Mouse (Mus musculus): ENCODE measurements around the gene Cbx5. TPM values are rescaled to one million over a fixed set of nuclear protein-coding genes. Genes with fewer than 3 reads are reported as not detected.

Gene Cbx5
- polyA plus RNA-seq, 1 experiment from 2014 or later, result 206 TPM

- Histone ChIP-seq H3K36me3 (replicated peaks) (no peaks in the 10 kb centered on the region), H3K27ac (replicated peaks) (no peak overlapping the region), H3K27me3 (replicated peaks; ENCODE audit: low read depth, poor library complexity, severe bottlenecking) (peaks cover 100% of the 10 kb centered on the region), H3K4me3 (no peak overlapping the region), H3K4me1 (peaks cover 32% of the 10 kb centered on the region), H3K9me3 (no peaks in the 10 kb centered on the region)
- peak; percentile 92 for DNase-seq (ENCODE audit: low spot score)
- WGBS, result 2% methylated on average over 18 of the region's 18 CpGs
Observed at GRCm38 (mm10) chr15:103176874-103177421, 62.7 kb downstream of the Cbx5 start.

GRCm38 (mm10) chr15:103173251-103173650, 66.4 kb downstream of the Cbx5 start:
- H3K9me3 ChIP-seq, result no peaks in the 10 kb centered on the region
- H3K36me3 ChIP-seq (replicated peaks), result no peaks in the 10 kb centered on the region
- H3K4me3 ChIP-seq, result no peak overlapping the region
- H3K27ac ChIP-seq (replicated peaks), result no peak overlapping the region
- WGBS, result 65% methylated on average over 5 of the region's 5 CpGs
- no peak for DNase-seq (ENCODE audit: low spot score)
- H3K4me1 ChIP-seq, result peaks cover 50% of the 10 kb centered on the region
- peaks cover 100% of the 10 kb centered on the region for H3K27me3 ChIP-seq (replicated peaks; ENCODE audit: low read depth, poor library complexity, severe bottlenecking)

DNA sequence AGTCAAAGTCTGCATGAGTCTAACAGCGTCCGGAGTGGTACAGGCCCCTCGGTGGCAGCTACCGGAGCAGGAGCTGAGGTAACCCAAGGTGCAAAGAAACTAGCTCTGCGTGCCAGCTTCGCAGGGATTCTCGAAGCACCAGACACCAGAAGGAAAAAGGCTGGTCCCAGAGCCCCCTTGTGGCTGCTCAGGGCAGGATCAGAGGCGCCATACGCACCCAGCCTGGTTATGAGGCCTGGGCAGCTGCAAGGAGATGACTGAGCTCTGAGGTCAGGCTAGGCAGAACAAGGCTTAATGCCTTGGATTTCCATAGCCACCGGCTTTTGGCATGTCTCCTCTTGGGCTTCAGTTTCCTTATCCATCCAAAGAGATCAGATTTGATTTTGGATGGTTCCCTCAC, 67.1 kb downstream of the Cbx5 start:
- WGBS, result 6% methylated on average over 10 of the region's 10 CpGs
- no peak overlapping the region for H3K27ac ChIP-seq (replicated peaks)
- H3K27me3 ChIP-seq (replicated peaks; ENCODE audit: low read depth, poor library complexity, severe bottlenecking), result peaks cover 100% of the 10 kb centered on the region
- H3K9me3 ChIP-seq, result no peaks in the 10 kb centered on the region
- peak; percentile 83 for DNase-seq (ENCODE audit: low spot score)
- H3K4me1 ChIP-seq, result peaks cover 49% of the 10 kb centered on the region
- no peak overlapping the region for H3K4me3 ChIP-seq
- no peaks in the 10 kb centered on the region for H3K36me3 ChIP-seq (replicated peaks)

GRCm38 (mm10) chr15:103171276-103171675, 68.3 kb downstream of the Cbx5 start:
- Histone ChIP-seq H3K27me3 (replicated peaks; ENCODE audit: low read depth, poor library complexity, severe bottlenecking) (peaks cover 100% of the 10 kb centered on the region), H3K4me1 (peaks cover 45% of the 10 kb centered on the region), H3K27ac (replicated peaks) (no peak overlapping the region), H3K4me3 (no peak overlapping the region), H3K36me3 (replicated peaks) (no peaks in the 10 kb centered on the region), H3K9me3 (no peaks in the 10 kb centered on the region)
- WGBS, result 7% methylated on average over 8 of the region's 8 CpGs
- peak; percentile 44 for DNase-seq (ENCODE audit: low spot score)

DNA sequence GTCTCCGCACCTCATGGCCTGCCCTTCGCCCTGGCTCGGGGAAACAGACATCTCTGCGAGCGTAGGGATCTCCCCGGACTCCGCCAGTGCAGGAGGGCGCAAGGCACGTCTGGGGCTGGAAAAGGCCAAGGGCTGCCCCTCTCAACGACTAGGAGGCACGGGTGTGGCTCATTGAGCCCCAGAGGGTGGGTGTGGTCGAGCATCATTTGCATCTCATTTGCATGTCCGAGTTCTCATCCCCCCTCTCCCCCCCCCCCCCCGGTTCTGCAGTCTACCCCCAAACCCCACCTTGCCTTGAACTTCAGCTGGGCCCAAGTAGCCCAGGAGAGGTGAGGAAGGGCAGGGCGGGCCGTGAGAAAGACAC, 69.3 kb downstream of the Cbx5 start:
- Histone ChIP-seq H3K9me3 (no peaks in the 10 kb centered on the region), H3K4me1 (peaks cover 48% of the 10 kb centered on the region), H3K4me3 (peak overlapping the region; percentile 61), H3K36me3 (replicated peaks) (no peaks in the 10 kb centered on the region), H3K27me3 (replicated peaks; ENCODE audit: low read depth, poor library complexity, severe bottlenecking) (peaks cover 100% of the 10 kb centered on the region), H3K27ac (replicated peaks) (peak overlapping the region; percentile 62; the same call in 1 of the 2 replicates)
- WGBS, result 5% methylated on average over 16 of the region's 16 CpGs
- no peak for DNase-seq (ENCODE audit: low spot score)

GRCm38 (mm10) chr15:103169612-103170315, 69.9 kb downstream of the Cbx5 start:
- H3K27me3 ChIP-seq (replicated peaks; ENCODE audit: low read depth, poor library complexity, severe bottlenecking), result peaks cover 99% of the 10 kb centered on the region
- H3K27ac ChIP-seq (replicated peaks), result peak overlapping the region; percentile 62
- DNase-seq (ENCODE audit: low spot score), result peak; percentile 74
- 3% methylated on average over 26 of the region's 26 CpGs for WGBS
- peak overlapping the region; percentile 61 for H3K4me3 ChIP-seq
- H3K4me1 ChIP-seq, result peaks cover 52% of the 10 kb centered on the region
- H3K36me3 ChIP-seq (replicated peaks), result no peaks in the 10 kb centered on the region
- H3K9me3 ChIP-seq, result no peaks in the 10 kb centered on the region

GRCm38 (mm10) chr15:103168801-103169611, 70.6 kb downstream of the Cbx5 start:
- peak; percentile 72 for DNase-seq (ENCODE audit: low spot score)
- H3K9me3 ChIP-seq, result no peaks in the 10 kb centered on the region
- peaks cover 96% of the 10 kb centered on the region for H3K27me3 ChIP-seq (replicated peaks; ENCODE audit: low read depth, poor library complexity, severe bottlenecking)
- H3K4me3 ChIP-seq, result peak overlapping the region; percentile 61
- 1% methylated on average over 63 of the region's 63 CpGs for WGBS
- no peaks in the 10 kb centered on the region for H3K36me3 ChIP-seq (replicated peaks)
- H3K4me1 ChIP-seq, result peaks cover 52% of the 10 kb centered on the region
- peak overlapping the region; percentile 40; the same call in 1 of the 2 replicates for H3K27ac ChIP-seq (replicated peaks)

DNA sequence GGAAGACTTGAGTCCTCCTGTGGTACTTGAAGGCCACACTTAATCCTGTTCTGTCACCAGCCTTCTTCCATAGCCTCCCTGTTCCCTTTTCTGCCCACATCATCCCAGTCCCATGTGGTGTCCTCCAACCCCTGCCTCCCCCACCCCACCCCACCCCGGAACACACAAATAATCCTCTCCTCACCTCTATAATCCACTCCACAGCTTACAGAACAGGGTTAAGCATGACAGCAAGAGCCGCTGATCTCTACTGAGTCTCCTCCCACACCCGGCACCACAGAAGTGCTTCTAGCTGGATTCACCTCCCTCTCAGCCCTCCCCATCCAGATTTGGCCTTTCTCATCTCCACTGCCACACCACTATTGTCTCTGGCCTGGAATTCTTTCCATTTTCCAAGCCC, 71.8 kb downstream of the Cbx5 start:
- Histone ChIP-seq H3K36me3 (replicated peaks) (no peaks in the 10 kb centered on the region), H3K9me3 (no peaks in the 10 kb centered on the region), H3K27ac (replicated peaks) (no peak overlapping the region), H3K4me3 (peak overlapping the region; percentile 5; the same call in 1 of the 2 replicates), H3K27me3 (replicated peaks; ENCODE audit: low read depth, poor library complexity, severe bottlenecking) (peaks cover 84% of the 10 kb centered on the region), H3K4me1 (peaks cover 57% of the 10 kb centered on the region)
- no peak for DNase-seq (ENCODE audit: low spot score)
- WGBS, result 6% methylated on average over 3 of the region's 3 CpGs

DNA sequence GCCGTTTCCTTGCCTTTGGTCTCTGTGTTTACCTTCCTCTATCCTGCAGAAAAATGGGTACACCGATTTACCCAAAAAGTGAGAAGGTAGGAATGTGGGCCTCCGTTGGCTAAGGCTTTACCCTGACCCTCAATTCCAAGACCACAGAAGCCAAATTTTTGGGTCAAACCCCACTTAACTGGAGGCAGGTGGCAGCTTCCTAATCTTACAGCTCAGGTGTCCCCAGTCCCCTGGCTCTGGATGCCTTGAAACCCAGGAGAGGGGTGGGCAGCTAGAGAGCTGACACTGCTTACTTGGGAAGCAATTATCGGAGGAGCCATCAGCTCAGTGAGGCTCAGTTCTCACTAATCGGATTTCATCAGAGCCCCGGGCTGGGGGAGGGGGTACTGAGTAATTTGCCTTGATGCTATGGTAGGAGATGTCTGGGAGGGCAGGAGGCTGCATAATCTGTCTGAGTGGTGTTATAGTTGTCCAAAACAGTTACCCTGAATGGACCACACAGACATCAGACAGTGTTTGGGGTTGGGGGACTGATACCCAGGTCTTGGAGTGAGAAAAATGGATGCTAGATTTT, 72.5 kb downstream of the Cbx5 start, which contains the start of gene Smug1:
Gene Smug1, minus strand, starts transcription at position 51 of the 574 bp plus-strand sequence.
- Histone ChIP-seq H3K27me3 (replicated peaks; ENCODE audit: low read depth, poor library complexity, severe bottlenecking) (peaks cover 78% of the 10 kb centered on the region), H3K36me3 (replicated peaks) (no peaks in the 10 kb centered on the region), H3K4me3 (peak within 1 kb of the TSS; percentile 5; the same call in 1 of the 2 replicates), H3K4me1 (peaks cover 60% of the 10 kb centered on the region), H3K9me3 (no peaks in the 10 kb centered on the region), H3K27ac (replicated peaks) (no peak within 1 kb of the TSS)
- WGBS, result 27% methylated on average over 6 of the region's 6 CpGs
- no peak for DNase-seq (ENCODE audit: low spot score)

DNA sequence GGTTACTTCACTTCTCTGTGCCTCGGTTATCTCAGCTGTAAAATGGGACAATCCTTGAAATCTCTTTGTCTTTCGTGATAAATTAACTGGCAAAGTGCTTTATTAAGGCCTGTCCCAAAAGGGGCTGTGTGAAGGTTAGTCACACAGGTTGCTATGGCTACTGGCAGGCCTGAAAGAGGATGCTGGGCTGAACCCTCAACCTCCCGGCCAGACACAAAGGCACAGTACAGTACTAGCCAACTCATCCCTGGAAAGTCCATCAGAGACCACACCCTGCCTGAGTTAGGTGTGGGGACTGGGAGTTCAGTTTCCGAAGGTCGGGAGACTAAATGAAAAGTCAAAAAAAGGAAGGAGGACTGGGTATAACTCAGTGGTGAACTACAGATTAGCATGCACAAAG, 73.7 kb downstream of the Cbx5 start:
- Histone ChIP-seq H3K4me3 (no peak overlapping the region), H3K27me3 (replicated peaks; ENCODE audit: low read depth, poor library complexity, severe bottlenecking) (peaks cover 65% of the 10 kb centered on the region), H3K9me3 (no peaks in the 10 kb centered on the region), H3K4me1 (peaks cover 57% of the 10 kb centered on the region), H3K36me3 (replicated peaks) (no peaks in the 10 kb centered on the region), H3K27ac (replicated peaks) (no peak overlapping the region)
- DNase-seq (ENCODE audit: low spot score), result no peak
- 42% methylated on average over 5 of the region's 5 CpGs for WGBS

GRCm38 (mm10) chr15:103165379-103165778, 74.2 kb downstream of the Cbx5 start:
- no peak overlapping the region for H3K27ac ChIP-seq (replicated peaks)
- H3K27me3 ChIP-seq (replicated peaks; ENCODE audit: low read depth, poor library complexity, severe bottlenecking), result peaks cover 60% of the 10 kb centered on the region
- under 1% methylated on average over 13 of the region's 13 CpGs for WGBS
- H3K4me1 ChIP-seq, result peaks cover 54% of the 10 kb centered on the region
- no peaks in the 10 kb centered on the region for H3K9me3 ChIP-seq
- DNase-seq (ENCODE audit: low spot score), result peak; percentile 92
- no peaks in the 10 kb centered on the region for H3K36me3 ChIP-seq (replicated peaks)
- no peak overlapping the region for H3K4me3 ChIP-seq

- Histone ChIP-seq H3K27ac (replicated peaks) (peak overlapping the region; percentile 83), H3K27me3 (replicated peaks; ENCODE audit: low read depth, poor library complexity, severe bottlenecking) (peaks cover 43% of the 10 kb centered on the region), H3K4me3 (peak overlapping the region; percentile 77), H3K4me1 (peaks cover 34% of the 10 kb centered on the region), H3K36me3 (replicated peaks) (no peaks in the 10 kb centered on the region), H3K9me3 (no peaks in the 10 kb centered on the region)
- DNase-seq (ENCODE audit: low spot score), result peak; percentile 95
- 8% methylated on average over 25 of the region's 25 CpGs for WGBS
Observed at GRCm38 (mm10) chr15:103163182-103163919, 76.3 kb downstream of the Cbx5 start.

Data from embryonic facial prominence, embryonic 10.5 days (tissue).